Mouse (Mus musculus): ENCODE results near the gene Fbxw22.
"Not testable (repeated sequence)": the region's sequence is repeated elsewhere in the genome, so short reads cannot be mapped to it uniquely, and the experiment has no call there.

Gene Fbxw22

DNA sequence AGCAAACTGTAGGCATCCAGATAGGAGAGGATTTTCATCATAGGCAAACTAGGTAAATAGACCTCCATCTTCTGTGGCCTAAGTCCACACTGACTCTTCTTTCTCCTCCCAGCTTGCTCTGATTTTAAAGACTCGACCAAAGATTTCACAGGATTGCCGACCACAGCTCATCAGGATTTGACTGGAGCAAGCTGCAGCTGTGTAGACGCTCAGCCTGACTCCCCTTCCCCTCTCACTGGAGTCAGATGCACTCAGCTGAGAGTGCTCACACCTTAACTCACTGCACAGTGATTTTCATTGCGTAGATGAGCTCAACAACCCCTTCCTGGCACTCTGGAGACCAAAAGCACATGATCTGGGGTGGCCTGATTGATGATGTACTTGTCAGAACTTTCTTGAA, at the start of gene Fbxw22:
Fbxw22 (minus strand) TSS at position 101 of the 400 bp plus-strand sequence.
- not testable (repeated sequence) for DNase-seq

DNA sequence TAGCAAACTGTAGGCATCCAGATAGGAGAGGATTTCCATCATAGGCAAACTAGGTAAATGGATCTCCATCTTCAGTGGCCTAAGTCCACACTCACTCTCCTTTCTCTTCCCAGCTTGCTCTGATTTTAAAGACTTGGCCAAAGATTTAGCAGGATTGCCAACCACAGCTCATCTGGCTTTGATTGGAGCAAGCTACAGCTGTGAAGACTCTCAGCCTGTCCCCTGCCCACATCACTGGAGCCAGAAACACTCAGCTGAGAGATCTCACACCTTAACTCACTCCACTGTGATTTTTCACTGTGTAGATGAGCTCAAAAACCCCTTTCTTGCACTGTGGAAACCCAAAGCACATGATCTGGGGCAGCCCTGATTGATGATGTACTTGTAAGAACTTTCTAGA, 44.9 kb upstream of the Fbxw22 start, which contains the start of gene Fbxw16:
Fbxw16 (minus strand) TSS at position 101 of the 400 bp plus-strand sequence.
- no peak for DNase-seq

DNA sequence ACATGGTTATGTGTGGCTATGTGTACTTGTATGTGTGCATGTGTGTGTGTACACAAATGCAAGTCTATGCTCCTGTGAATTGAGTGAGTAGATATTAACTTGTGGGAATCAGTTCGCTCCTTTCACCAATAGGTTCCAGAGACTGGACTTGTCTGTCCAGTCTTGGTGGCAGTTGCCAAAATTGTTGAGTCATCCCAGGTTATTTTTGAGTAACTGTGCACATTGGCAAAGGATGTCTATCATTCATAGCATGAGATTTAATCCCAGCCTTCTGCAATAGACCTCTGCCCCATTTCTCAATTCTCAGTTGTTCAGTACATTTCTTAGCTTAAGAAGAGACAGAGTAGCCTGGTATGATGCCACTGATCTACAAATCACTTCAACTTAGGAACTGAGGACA, 28.9 kb upstream of the Fbxw22 start:
- no peak for DNase-seq

DNA sequence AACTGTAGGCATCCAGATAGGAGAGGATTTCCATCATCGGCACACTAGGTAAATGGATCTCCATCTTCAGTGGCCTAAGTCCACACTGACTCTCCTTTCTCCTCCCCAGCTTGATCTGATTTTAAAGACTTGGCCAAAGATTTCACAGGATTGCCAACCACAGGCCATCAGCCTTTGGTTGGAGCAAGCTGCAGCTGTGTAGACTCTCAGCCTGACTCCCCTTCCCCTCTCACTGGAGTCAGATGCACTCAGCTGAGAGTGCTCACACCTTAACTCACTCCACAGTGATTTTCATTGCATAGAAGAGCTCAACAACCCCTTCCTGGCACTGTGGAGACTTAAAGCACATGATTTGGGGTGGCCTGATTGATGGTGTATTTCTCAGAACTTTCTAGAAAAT, 64.5 kb downstream of the Fbxw22 start, which contains the start of gene Fbxw28:
Fbxw28 (minus strand) TSS at position 101 of the 400 bp plus-strand sequence.
- DNase-seq: not testable (repeated sequence)

Measured in kidney, adult 18-20 months (tissue).